Mouse (Mus musculus) lung, embryonic 15.5 days (tissue): ENCODE results near the gene Clpp. TPM values are rescaled to one million over a fixed set of nuclear protein-coding genes. Genes with fewer than 3 reads are reported as not detected.

Experiments used
- ATAC-seq: fragments of 200-750 bp; cut with Nextera tagmentation; 2 replicates; pipeline ENCODE4 v1.8.0; 2017; ENCODE audit warnings: moderate number of reproducible peaks, borderline replicate concordance; ENCODE audit not compliant: low FRiP score, low TSS enrichment; ENCODE audit errors: extremely low read depth
- H3K27ac ChIP-seq: fragments of 300-500 bp; sonication (generic); 2 replicates; pipeline ENCODE4 v1.5.1; 2015; ENCODE audit warnings: moderate library complexity, mild to moderate bottlenecking, inconsistent platforms
- H3K27me3 ChIP-seq: fragments of 300-500 bp; sonication (generic); 2 replicates; pipeline ENCODE4 v1.6.1; 2015; ENCODE audit warnings: inconsistent platforms
- H3K36me3 ChIP-seq: fragments of 300-500 bp; sonication (generic); 2 replicates; pipeline ENCODE4 v1.6.1; 2015; ENCODE audit warnings: inconsistent platforms
- H3K4me1 ChIP-seq: fragments of 300-500 bp; sonication (generic); 2 replicates; pipeline ENCODE4 v1.6.1; 2015; ENCODE audit warnings: inconsistent platforms
- H3K4me2 ChIP-seq: fragments of 300-500 bp; sonication (generic); 2 replicates; pipeline ENCODE4 v1.6.1; 2015; ENCODE audit warnings: inconsistent platforms, mild to moderate bottlenecking, moderate library complexity
- H3K4me3 ChIP-seq: fragments of 300-500 bp; sonication (generic); 2 replicates; pipeline ENCODE4 v1.5.1; 2015; ENCODE audit warnings: mild to moderate bottlenecking, inconsistent platforms
- H3K9ac ChIP-seq: fragments of 300-500 bp; sonication (generic); 2 replicates; pipeline ENCODE4 v1.6.1; 2015; ENCODE audit warnings: inconsistent platforms
- H3K9me3 ChIP-seq: fragments of 300-500 bp; sonication (generic); 2 replicates; pipeline ENCODE4 v1.6.1; 2016; ENCODE audit warnings: inconsistent platforms
- WGBS: fragments of 180-500 bp; shearing (Covaris S2); methylation state at CpG from one replicate; pipeline ENCODE4 v1.1.7; 2015; 5-methylcytosine and 5-hydroxymethylcytosine counted together
- polyA plus RNA-seq: library from polyadenylated mRNA; unstranded; fragments of >200 nt; fragmentation: Nextera tagmentation; extraction: Ambion mirVana; gene quantifications from 2 replicates; pipeline ENCODE4 v1.2.1, GENCODE M21; 2015

The Clpp gene
- polyA plus RNA-seq, 1 experiment from 2014 or later = 135 TPM

DNA sequence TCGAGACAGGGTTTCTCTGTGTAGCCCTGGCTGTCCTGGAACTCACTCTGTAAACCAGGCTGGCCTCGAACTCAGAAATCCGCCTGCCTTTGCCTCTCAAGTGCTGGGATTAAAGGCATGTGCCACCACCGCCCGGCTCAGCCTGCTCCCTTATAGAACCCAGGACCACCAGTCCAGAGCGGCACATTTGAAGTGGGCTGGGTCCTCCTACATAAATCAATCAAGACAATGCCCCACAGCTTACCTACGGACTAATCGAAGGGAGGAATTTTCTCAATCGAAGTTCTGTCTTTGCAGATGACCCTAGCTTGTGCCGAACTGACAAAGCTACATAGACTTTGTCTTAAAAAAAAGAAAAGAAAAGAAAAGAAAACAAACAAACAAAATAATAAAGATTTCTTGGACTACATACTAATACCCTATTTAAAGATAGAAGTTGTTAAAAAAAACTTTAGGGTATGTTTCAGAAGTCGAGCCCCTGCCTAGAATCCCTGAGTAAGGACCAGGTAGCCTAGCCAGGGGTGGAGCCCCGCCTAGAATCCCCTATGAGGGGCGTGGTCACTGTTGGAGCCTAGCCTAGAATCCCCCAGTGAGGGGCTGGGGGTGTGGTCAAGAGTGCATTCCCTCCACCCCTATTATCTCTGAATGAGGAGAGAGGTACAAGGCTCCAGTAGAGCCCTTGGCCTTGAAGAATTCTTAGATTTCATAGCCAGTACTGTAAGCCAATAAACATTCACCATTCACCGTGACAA lies 16.0 kb upstream of the Clpp start:
- WGBS = 56% methylated on average over 13 of the region's 14 CpGs
- Histone ChIP-seq H3K4me2 (no peak overlapping the region), H3K27ac (no peak overlapping the region), H3K4me3 (no peak overlapping the region), H3K36me3 (no peaks in the 10 kb centered on the region), H3K4me1 (no peaks in the 10 kb centered on the region), H3K27me3 (no peaks in the 10 kb centered on the region), H3K9ac (no peak overlapping the region), H3K9me3 (no peaks in the 10 kb centered on the region)
- ATAC-seq = no peak

- 70% methylated on average over 5 of the region's 5 CpGs for WGBS
- H3K4me3 ChIP-seq = no peak overlapping the region
- H3K9me3 ChIP-seq = no peaks in the 10 kb centered on the region
- no peaks in the 10 kb centered on the region for H3K27me3 ChIP-seq
- H3K27ac ChIP-seq = no peak overlapping the region
- no peak overlapping the region for H3K4me2 ChIP-seq
- ATAC-seq = no peak
- no peaks in the 10 kb centered on the region for H3K36me3 ChIP-seq
- no peak overlapping the region for H3K9ac ChIP-seq
- no peaks in the 10 kb centered on the region for H3K4me1 ChIP-seq
These were observed 15.3 kb upstream of the Clpp start for GRCm38 (mm10) chr17:56974708-56975240.

DNA sequence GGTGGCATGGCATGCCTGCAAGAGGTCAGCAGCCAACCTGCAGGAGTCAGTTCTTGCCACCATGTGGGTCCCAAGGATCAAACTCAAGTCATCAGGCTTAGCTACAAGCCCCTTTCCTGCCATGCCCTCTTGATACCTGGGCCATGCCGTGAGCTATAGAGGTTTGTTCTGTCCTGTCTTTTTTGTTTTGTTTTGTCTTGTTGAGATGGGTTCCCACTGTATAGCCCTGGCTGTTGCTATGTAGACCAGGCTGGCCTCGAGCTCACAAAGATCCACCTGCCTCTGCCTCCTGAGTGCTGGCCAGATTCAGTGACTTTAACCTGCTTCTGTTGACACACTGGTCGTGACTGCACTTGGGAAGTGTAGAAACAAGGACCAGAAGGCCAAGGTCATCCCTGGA lies 14.7 kb upstream of the Clpp start:
- 62% methylated on average over 3 of the region's 3 CpGs for WGBS
- Histone ChIP-seq H3K27ac (no peak overlapping the region), H3K4me2 (no peak overlapping the region), H3K27me3 (no peaks in the 10 kb centered on the region), H3K9ac (no peak overlapping the region), H3K4me3 (no peak overlapping the region), H3K4me1 (no peaks in the 10 kb centered on the region), H3K36me3 (no peaks in the 10 kb centered on the region), H3K9me3 (no peaks in the 10 kb centered on the region)
- no peak for ATAC-seq

GRCm38 (mm10) chr17:56976531-56977390 lies 13.3 kb upstream of the Clpp start:
- Histone ChIP-seq H3K9me3 (no peaks in the 10 kb centered on the region), H3K9ac (no peak overlapping the region), H3K27ac (no peak overlapping the region), H3K36me3 (no peaks in the 10 kb centered on the region), H3K27me3 (no peaks in the 10 kb centered on the region), H3K4me1 (no peaks in the 10 kb centered on the region), H3K4me2 (no peak overlapping the region), H3K4me3 (no peak overlapping the region)
- 59% methylated on average over 8 of the region's 8 CpGs for WGBS
- ATAC-seq = no peak

DNA sequence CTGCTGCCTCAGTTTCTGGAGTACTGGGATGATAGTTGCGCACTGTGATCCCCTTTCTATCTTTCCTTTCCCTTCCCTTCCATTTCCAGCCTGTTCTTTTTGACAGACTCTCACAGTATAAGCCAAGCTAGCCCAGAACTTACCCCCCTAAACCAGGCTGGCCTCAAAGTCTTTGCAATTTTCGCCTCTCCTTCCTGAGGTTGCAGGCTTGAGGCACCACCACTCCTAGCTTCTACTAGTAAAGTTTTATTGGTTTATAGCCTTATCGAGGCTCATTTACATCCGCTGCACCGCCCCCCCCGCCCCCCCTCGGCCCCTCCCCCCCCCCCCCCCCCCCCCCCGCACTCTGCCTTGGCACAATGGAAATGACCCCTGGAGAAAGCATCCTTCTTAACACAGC lies 10.6 kb upstream of the Clpp start:
- Histone ChIP-seq H3K4me3 (no peak overlapping the region), H3K27me3 (no peaks in the 10 kb centered on the region), H3K4me1 (no peaks in the 10 kb centered on the region), H3K9me3 (no peaks in the 10 kb centered on the region), H3K9ac (no peak overlapping the region), H3K4me2 (no peak overlapping the region), H3K27ac (no peak overlapping the region), H3K36me3 (no peaks in the 10 kb centered on the region)
- ATAC-seq = no peak
- WGBS = 31% methylated on average over 7 of the region's 8 CpGs

- Histone ChIP-seq H3K4me2 (no peak overlapping the region), H3K4me3 (no peak overlapping the region), H3K27me3 (no peaks in the 10 kb centered on the region), H3K4me1 (no peaks in the 10 kb centered on the region), H3K9ac (no peak overlapping the region), H3K36me3 (no peaks in the 10 kb centered on the region), H3K27ac (no peak overlapping the region), H3K9me3 (no peaks in the 10 kb centered on the region)
- 72% methylated on average over 7 of the region's 7 CpGs for WGBS
- no peak for ATAC-seq
These were observed 9.1 kb upstream of the Clpp start for GRCm38 (mm10) chr17:56981049-56981448.

- Histone ChIP-seq H3K4me3 (no peak within 1 kb of the TSS), H3K4me2 (no peak within 1 kb of the TSS), H3K27me3 (no peaks in the 10 kb centered on the region), H3K4me1 (no peaks in the 10 kb centered on the region), H3K27ac (no peak within 1 kb of the TSS), H3K9me3 (no peaks in the 10 kb centered on the region), H3K9ac (no peak within 1 kb of the TSS), H3K36me3 (no peaks in the 10 kb centered on the region)
- 57% methylated on average over 5 of the region's 5 CpGs for WGBS
- ATAC-seq = no peak
These were observed 8.1 kb upstream of the Clpp start, which contains the start of gene Acer1 for GRCm38 (mm10) chr17:56982013-56982412. TSS of gene Acer1 (minus strand) at chr17:56982126.

- whole genome bisulfite sequencing = 71% methylated on average over 9 of the region's 9 CpGs
These were observed 5.2 kb upstream of the Clpp start for GRCm38 (mm10) chr17:56984886-56985285.

GRCm38 (mm10) chr17:56985656-56986055 lies 4.4 kb upstream of the Clpp start:
- no peaks in the 10 kb centered on the region for H3K27me3 ChIP-seq
- 0 out of 2 replicates have a peak, but pooled peaks cover 3% of the 10 kb centered on the region for H3K4me1 ChIP-seq
- no peak for ATAC-seq
- H3K9ac ChIP-seq = no peak overlapping the region
- no peaks in the 10 kb centered on the region for H3K36me3 ChIP-seq
- WGBS = 67% methylated on average over 3 of the region's 3 CpGs
- no peaks in the 10 kb centered on the region for H3K9me3 ChIP-seq
- H3K4me3 ChIP-seq = no peak overlapping the region
- no peak overlapping the region for H3K4me2 ChIP-seq
- no peak overlapping the region for H3K27ac ChIP-seq

More at GRCm38 (mm10) chr17:56984886-56985285, 5.2 kb upstream of the Clpp start:
- Histone ChIP-seq H3K27me3 (no peaks in the 10 kb centered on the region), H3K4me2 (no peak overlapping the region), H3K9me3 (no peaks in the 10 kb centered on the region), H3K36me3 (no peaks in the 10 kb centered on the region), H3K9ac (no peak overlapping the region), H3K4me1 (0 out of 2 replicates have a peak, but pooled peaks cover 3% of the 10 kb centered on the region), H3K4me3 (no peak overlapping the region), H3K27ac (no peak overlapping the region)
- ATAC-seq = no peak

GRCm38 (mm10) chr17:56986105-56986805 lies 3.9 kb upstream of the Clpp start:
- no peaks in the 10 kb centered on the region for H3K27me3 ChIP-seq
- no peak overlapping the region for H3K27ac ChIP-seq
- no peak overlapping the region for H3K4me2 ChIP-seq
- H3K4me3 ChIP-seq = no peak overlapping the region
- no peak for ATAC-seq
- H3K9ac ChIP-seq = no peak overlapping the region
- 81% methylated on average over 3 of the region's 3 CpGs for WGBS
- H3K9me3 ChIP-seq = no peaks in the 10 kb centered on the region
- no peaks in the 10 kb centered on the region for H3K36me3 ChIP-seq
- peaks cover 8% of the 10 kb centered on the region for H3K4me1 ChIP-seq

- WGBS = 80% methylated on average over 7 of the region's 7 CpGs
- Histone ChIP-seq H3K4me1 (peaks cover 10% of the 10 kb centered on the region), H3K4me2 (no peak overlapping the region), H3K27me3 (no peaks in the 10 kb centered on the region), H3K4me3 (no peak overlapping the region), H3K9ac (no peak overlapping the region), H3K27ac (no peak overlapping the region), H3K9me3 (no peaks in the 10 kb centered on the region), H3K36me3 (peaks cover 11% of the 10 kb centered on the region)
- no peak for ATAC-seq
These were observed 1.7 kb upstream of the Clpp start for GRCm38 (mm10) chr17:56988441-56988840.
